Mouse (Mus musculus): ENCODE measurements around the gene Mib2. TPM values are rescaled to one million over a fixed set of nuclear protein-coding genes. Genes with fewer than 3 reads are reported as not detected.
"Not testable (repeated sequence)": the region's sequence is repeated elsewhere in the genome, so short reads cannot be mapped to it uniquely, and the experiment has no call there.

Mib2 gene
- 100 to 1,000 TPM in 1 of 2 experiments, 10 to 100 TPM in 1; 98.4 to 100 TPM for total RNA-seq (2021)

DNA sequence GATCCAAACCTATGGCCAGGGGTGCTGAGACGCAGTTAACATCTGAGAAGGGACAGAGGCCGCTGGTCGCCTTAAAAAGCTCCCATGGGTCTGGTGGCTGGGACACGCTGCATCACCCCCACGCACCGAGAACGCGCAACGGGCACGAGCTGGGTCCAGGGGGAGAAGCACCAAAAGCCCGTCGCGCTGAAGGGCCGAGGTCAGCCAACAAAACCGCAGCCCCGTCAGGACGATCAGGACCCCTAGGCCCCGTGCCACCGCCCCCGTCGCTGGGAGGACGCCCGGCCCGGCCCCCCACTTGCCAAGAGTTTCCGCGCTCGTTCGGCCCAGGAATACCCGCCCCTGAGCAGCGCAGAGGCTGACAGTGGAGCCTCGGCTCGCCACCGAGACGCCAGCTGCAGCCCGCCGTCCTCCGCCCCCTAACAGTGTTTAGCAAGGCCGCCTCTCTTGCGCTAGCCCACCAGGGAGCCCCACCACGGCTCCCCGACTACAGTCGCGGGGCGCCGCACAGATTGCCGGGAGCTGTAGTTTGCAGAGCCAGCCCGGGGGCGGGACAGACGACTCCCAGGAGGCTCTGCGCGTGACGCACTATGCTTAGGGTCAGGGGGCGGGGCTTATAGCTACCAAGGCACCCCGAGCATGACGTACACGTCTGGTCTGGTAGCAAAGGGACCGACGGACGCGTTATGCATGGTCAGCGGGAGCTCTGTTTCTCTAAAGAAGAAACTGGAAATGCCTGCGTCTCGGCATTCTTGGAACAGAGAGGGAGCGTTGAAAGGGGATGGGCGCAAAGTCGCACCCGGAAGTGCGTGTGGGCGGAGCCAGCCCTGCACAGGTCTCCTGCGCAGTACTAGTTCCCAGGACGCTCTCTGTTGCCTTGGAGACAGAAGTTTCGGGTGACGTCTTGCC is at the start of gene Mib2:
Gene Mib2, minus strand, starts transcription at position 510 of the 909 bp plus-strand sequence.
- intact Hi-C loops (cut with DNase I), result no loop called here
- peak; percentile 95 to 99 for DNase-seq (ENCODE audit: extremely low spot score in 1 of 2, low spot score in 2 of 2)

DNA sequence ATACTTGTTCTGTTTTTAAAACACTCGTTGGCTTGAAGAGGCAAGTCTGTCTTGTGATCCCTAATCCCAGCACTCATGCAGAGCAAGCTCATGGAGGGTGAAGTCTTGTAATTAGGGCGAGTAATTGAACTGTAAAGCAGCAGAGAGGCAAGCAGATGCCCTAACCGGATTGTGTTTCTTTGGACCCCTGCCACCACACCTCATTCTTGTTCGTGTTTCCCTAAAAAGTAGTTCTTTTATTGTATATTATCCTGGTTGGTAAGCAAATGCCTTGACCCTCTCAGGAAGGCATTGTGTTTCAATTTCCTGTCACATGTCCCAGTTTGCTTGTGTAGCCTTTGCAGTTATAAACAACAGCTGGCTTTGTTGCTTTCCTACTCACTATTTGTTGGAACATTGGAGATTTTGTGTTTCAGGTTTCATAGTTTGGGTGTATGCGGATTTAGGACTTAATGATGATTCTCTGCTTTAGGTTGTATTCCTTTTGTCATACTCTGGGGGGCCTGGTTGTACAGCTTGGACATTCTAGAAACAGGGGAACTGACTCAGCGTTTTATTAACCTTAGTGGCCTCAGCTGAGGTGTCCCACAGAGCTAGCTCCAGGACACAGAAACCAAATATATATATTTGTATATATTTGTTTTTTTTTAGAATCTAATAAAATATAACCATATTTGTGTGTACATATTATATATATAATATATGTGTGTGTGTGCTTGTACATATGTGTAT is 41.7 kb upstream of the Mib2 start:
- DNase-seq (ENCODE audit: extremely low spot score in 1 of 2, low spot score in 2 of 2), result peak in 1 of 2 experiments; percentile 47
- intact Hi-C loops (cut with DNase I), result no loop called here

DNA sequence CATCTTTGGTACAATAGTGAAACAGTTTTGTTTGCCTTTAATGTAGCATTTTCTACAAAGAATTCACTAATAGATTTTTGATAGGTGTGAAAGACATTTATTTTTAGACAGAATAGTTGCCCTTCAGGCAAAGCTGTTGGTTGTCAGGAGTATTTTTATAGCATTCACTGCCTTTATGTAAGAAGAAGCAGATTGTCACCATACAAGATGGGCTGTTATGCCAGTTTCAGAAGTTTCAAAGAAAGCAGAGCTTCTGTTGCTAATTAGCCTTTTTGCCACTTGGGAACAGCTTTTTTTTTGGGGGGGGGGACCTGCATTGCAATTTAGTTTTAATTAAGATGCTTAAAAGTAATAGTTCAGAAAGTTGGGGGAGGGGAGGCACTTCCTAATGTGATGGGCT is 40.0 kb upstream of the Mib2 start:
- intact Hi-C loops (cut with DNase I), result no loop called here
- DNase-seq (ENCODE audit: extremely low spot score in 1 of 2, low spot score in 2 of 2), result no peak

DNA sequence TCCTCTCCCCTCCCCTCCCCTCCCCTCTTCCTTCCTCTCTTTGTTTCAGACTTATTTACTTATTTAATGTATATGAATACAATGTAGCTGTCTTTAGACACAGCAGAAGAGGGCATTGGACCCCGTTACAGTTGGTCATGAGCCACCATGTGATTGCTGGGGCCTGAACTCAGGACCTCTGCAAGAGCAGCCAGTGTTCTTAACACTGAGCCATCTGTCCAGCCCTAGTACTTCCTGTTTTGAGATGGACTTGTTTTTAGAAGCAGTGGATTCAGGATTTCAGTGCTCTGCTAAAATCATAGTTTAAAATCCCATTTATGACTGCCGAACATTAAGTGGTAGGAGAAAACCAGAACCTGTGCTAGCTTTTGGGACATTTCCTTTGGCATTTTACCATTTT is 39.6 kb upstream of the Mib2 start:
- intact Hi-C loops (cut with DNase I), result no loop called here
- DNase-seq (ENCODE audit: extremely low spot score in 1 of 2, low spot score in 2 of 2), result no peak

DNA sequence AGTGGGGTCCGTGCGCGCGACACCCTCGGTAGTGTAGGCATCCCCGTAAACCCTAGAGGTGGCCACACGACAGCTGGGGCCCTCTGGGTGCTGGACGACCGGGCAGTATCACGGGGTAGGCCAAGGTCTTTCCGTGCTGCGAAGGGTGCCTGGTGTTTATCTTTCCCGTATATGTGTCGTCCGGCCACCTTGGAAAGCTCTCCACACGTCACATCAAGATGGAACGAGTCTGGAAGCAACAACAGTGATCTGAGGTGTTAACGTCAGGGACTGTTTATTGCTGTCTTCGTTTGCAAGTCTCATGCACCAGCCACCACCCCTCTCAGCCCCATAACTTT is 36.6 kb upstream of the Mib2 start:
- DNase-seq (ENCODE audit: extremely low spot score in 1 of 2, low spot score in 2 of 2), result no peak
- intact Hi-C loops (cut with DNase I), result no loop called here

DNA sequence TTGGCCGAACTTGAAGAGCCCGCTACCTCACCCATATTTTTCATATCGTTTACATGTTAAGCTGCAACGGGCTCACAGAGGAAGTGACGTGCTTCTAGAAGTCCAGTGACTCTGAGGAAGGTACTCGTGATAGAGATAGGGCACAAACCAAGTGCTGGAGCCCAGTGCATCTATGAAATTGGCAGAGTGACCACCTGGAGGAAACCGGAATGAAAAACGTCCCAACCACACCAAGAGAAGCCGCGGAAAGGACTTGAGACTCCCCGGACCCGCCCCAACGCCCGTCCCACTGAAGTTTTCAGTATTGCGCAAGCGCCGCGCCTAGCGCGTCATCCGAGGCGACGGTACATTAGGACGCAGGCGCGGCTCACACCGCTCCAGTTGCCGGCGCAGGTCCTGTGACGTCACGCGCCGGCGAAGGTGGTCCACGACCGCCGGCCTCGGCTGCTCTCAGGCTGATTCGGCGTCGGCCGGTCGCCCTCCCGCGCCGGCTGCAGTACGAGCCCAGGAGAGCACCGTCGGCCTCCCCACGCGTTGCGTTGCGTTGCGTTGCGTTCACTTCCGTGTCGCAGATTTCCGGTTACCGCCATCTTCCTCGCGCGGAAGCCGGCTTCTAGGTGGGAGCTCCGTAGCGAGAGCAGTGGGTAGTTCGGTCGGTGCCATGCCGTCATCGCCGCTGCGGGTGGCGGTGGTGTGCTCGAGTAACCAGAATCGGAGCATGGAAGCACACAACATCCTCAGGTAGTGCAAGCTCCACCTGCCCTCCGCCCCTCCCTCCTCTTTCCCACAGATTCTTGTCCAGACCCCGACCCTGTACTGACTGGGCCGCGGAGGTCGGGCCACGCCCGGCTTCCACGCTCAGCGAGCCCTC is 36.0 kb upstream of the Mib2 start, which contains the start of gene Ssu72:
Gene Ssu72, plus strand, starts transcription at position 80 of the 871 bp plus-strand sequence.
- DNase-seq (ENCODE audit: extremely low spot score in 1 of 2, low spot score in 2 of 2), result peak; percentile 93 to 95
- intact Hi-C loops (cut with DNase I), result no loop called here

DNA sequence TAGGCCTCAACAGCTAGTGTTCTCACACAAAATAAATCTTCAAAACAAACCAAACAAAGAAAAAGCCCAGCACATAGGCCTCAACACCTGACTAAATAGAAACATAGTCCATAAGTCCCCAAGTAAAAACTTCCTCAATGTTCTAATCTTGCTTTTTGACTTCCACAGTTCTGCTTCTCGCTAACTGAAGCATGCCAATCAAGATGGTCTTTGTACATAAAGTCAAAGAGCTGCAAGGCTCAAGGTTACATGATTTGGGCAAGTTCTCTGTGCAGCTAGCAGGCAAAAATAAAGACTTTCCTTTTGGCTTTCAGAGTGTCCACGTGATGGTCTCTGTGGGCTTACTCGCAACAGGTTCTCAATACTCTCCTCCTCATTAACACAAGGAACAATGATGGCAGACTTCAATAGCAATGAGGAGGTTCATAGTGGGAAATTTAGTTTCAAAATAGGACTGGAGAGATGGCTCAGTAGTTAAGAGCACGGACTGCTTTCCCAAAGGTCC is 34.5 kb upstream of the Mib2 start:
- no peak for DNase-seq (ENCODE audit: extremely low spot score in 1 of 2, low spot score in 2 of 2)
- intact Hi-C loops (cut with DNase I), result no loop called here

DNA sequence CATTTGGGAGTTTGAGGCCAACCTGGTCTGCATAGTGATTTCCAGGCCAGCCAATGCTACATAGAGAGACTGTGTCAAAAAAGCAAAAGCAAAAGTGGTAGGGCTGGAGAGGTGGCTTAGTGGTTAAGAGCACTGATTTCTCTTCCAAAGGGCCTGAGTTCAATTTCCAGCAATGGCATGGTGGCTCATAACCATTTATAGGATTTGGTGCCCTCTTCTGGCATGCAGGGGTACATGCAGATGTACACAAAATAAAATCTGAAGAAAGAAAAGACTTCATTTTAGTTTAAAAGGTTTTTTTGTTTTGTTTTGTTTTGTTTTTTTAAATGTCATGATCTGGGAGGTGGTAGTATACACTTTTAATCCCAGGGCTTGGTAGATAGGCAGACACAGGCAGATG is 31.4 kb upstream of the Mib2 start:
- intact Hi-C loops (cut with DNase I), result no loop called here
- DNase-seq (ENCODE audit: extremely low spot score in 1 of 2, low spot score in 2 of 2), result no peak

DNA sequence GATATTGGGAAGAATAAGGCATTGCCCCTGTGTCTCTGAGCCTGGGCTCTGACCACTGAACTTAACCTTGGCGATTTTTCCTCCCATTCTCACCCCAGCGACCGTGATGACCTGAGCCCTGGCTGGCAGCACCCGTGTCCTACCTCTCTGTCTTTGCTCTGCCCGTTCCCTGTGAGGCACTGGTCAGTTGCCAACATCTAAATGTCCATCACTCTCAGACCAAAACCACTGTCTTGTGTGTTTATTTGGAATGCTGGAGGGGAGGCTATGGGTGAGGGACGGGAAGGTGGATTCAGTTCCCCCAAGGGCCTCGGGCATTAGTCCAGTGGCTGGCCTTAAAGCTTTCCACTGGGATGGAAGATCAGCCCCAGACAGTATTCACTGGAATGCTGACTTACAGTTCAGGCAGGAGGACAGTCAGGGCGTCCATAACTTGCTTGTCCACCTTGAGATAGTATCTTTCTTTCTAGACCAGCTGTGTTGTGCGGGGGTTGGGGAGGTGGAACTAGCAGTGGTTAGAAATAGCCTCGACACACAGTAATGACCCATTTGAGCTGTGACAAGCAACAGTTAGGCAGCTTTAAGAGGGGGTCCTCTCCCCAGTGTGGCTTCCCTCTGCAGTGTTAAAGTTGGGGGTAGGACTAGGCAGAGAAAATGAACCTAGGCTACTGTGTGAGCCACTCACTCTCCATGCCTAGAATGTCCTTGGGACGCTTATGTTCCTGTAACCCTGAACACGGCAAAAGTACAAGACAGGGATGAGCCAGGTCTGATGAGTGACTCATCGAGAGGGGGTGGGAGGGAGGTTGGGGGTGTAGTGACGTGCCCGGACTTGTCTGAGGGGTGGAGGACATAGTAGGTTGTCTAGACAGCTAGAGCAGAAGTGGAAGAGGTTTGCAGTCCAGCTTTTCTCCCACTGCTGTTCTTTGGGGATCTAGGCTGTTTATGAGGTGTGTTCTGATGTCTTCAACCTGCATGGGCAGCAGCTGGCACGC is 27.6 kb upstream of the Mib2 start:
- DNase-seq (ENCODE audit: extremely low spot score in 1 of 2, low spot score in 2 of 2), result no peak
- intact Hi-C loops (cut with DNase I), result no loop called here

DNA sequence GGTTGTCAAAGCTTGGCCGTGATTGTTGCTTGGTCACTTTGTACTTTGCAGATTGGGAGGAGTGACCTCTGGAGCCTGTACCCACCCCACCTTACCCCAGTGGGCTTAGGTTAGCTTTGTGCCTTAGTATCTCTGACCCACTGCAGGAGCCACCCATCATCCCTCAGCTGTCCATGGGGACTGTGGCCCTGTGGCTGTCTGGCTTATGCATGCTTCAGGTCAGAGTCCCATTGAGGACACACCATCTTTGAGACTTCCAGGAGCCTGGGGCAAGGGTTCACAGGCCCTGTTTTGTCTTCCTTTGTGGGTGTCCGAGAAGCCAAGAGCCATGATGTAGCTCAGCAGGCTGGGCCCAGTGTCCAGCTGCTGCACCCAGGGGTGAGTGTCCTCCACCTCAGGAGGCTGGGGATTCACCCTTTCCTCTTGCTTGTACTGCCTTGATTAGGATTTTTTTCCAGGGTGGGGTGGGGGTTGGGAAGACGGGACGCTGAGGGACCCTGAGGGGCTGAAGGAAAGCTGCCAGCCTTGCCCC is 26.6 kb upstream of the Mib2 start:
- intact Hi-C loops (cut with DNase I), result no loop called here
- no peak for DNase-seq (ENCODE audit: extremely low spot score in 1 of 2, low spot score in 2 of 2)

DNA sequence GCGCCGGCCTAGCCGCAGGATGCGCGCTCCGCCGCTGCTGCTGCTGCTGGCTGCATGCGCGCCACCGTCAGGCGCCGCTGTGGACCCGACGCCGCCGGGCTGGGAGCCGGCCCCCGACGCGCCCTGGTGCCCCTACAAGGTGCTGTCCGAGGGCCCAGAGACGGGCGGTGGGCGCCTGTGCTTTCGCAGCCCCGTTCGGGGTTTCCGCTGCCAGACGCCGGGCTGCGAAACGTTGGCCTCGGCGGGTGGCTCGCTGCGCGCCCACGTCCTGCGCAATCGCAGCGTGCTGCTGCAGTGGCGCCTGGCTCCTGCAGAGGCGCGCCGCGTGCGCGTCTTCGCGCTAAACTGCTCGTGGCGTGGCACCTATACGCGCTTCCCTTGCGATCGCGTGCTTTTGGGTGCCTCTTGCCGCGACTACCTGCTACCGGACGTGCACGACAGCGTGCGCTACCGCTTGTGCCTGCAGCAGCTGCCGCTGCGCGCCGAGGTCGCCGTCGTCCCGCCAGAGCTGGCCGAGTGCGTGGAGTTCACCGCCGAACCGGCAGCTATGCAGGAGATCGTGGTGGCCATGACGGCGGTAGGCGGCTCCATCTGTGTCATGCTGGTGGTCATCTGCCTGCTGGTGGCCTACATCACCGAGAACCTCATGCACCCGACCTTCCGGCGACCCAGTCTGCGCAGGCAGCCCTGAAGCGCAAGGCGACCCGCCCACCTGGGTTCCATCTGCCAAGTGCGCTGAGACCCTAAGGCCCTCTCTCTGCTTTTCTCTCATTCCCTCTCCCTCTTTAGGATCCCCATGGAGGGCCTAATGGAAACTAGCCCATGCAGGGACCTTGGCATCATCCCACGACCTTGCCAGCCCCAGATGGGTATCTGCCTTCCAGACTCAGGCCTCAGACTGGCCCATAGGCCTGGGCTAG is 25.7 kb upstream of the Mib2 start:
- DNase-seq (ENCODE audit: extremely low spot score in 1 of 2, low spot score in 2 of 2), result peak; percentile 76 to 85
- intact Hi-C loops (cut with DNase I), result no loop called here

DNA sequence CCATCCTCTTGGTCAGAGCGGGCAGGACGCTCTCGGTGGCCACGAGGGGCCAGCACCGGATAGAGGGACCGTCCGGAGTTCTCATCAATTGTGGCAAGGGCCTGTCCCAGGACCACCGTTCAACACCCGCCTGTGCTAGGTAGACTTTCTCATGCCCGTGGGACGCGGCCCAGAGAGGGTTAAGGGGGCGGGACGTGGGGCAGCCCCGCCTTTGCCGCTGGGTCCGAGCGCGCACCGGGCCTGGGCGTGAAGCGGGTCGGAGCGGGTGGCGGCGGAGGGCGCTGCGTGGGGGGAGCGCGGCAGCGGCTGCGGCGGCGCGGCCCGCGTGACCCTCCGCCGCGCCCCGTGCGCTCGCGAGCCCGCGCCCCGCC is 25.1 kb upstream of the Mib2 start, which contains the start of gene Fndc10:
Gene Fndc10, plus strand, starts transcription at position 232 of the 371 bp plus-strand sequence.
- intact Hi-C loops (cut with DNase I), result no loop called here
- DNase-seq (ENCODE audit: extremely low spot score in 1 of 2, low spot score in 2 of 2), result peak in 1 of 2 experiments; percentile 89

DNA sequence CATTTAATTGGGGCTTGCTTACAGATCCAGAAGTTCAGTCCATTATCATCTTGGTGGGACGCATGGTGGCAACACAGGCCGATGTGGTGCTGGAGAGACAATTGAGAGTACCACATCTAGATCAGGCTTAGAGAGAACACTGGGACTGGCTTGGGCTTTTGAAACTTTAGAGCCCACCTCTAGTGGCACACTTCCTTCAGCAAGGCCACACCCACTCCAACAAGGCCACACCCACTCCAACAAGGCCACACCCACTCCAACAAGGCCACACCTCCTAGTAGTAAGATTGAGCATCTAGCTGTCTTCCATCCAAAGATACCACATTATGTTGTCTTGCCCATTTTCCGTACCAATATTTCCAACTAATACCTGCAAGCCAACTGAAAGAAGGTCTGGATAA is 23.4 kb upstream of the Mib2 start:
- no peak for DNase-seq (ENCODE audit: extremely low spot score in 1 of 2, low spot score in 2 of 2)
- intact Hi-C loops (cut with DNase I), result no loop called here

DNA sequence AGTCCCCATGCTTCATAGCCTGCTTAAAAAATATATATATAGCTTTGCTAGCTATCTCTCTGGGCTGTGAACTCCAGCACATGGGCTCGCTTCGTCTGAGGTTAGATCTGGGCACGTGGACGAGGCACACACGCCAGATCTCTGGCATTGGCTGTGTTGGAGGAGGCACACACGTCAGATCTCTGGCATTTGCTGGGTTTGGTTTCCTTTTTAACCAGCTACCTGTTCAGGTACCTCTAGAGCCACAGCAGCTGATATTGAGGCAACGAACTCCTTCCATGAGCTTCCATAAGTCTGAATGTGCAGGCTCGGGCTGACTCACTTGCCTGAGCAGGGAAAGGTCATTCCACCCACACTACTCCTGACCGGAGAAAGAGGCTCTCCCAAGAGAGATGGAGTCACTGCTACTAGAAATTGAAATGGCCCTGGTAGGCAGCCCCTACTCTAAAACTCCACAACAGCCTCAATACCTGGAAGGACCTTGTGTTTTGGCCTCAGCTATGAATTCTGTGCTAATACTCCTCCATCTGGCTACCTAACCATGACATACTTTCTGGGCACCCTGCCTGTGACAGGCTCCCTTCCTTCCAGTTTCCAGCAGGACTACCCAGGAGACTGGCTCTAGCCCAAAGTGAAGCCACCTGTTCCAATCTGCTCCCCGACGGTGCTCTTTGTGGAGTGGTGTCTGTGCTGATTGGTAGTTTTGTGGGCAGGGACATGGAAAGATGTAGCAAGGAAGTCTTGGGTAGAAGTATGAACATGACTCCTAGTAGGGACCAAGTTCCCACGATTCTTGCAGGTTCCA is 21.8 kb upstream of the Mib2 start:
- intact Hi-C loops (cut with DNase I), result no loop called here

DNA sequence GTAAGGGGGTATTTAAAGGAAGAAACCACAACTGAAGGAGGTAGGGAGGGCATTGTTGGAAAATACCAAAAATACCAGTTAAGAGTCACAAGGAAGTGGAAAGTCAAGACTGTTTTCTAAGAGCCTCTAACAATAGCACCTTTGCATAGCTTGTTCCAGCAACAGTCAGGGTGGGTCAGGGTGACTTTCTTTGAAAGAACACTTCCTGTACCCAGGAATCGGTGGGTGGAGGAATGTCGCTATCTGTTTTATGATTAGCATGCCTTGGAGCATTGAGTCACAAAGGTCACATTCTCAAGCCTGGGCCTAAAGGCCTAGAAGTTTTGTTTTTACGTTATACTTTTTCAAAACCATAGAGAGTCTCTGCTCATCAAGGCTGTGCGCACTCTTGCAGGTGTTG is 18.8 kb upstream of the Mib2 start:
- intact Hi-C loops (cut with DNase I); DNase-seq (ENCODE audit: extremely low spot score in 1 of 2, low spot score in 2 of 2): not testable (repeated sequence)

More for the DNA sequence above, 21.8 kb upstream of the Mib2 start:
- peak in 1 of 2 experiments; percentile 43 for DNase-seq (ENCODE audit: extremely low spot score in 1 of 2, low spot score in 2 of 2)

Data from left cerebral cortex, postnatal 10 days (tissue).